Mouse (Mus musculus): Measurements from ENCODE around the gene Fdxr.
A peak's percentile ranks its signal among the peaks of the same experiment; 100 is the strongest.

The Fdxr gene

DNA sequence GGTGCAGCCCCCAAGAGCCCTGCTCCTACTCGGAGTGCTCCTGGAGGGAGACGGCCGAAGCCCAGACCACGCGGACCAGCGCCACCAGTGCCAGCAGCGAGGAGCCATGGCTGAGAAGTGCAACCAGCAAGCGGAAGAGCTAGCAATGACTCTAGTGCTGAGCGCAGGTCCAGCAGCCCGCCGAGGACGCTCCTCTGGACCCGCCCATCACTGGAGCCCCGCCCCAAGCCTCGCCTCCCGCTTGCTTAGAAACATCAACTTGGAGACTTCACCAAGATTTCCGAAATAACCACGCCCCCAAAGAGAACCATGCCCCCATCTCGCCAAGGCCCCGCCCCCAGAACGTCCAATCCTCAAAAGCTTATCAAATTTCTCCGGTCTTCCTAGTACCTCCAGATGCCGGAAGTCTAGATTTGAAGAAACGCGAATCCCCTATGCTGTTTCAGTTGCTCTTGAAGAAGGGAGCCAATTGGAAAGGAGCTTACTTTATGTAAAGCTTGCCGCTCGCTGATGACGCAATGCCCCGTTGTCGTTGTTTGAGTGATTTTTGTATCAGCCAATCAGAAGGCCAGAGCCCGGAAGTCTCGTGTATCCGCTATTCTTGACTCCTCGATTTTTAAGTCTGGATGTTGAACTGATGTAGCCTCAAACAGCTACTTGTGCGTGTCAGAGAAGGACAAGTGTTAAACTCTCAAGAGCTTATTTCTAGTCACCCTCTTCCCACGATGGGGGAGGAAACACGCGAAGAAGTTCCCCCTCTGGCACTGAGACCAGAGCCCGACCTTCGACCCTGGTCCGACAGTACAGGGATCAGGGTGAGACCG is at the start of gene Fdxr:
Gene Fdxr, minus strand, starts transcription at position 271 of the 824 bp plus-strand sequence.
- DNase-seq (ENCODE audit: low spot score) = peak; percentile 86

DNA sequence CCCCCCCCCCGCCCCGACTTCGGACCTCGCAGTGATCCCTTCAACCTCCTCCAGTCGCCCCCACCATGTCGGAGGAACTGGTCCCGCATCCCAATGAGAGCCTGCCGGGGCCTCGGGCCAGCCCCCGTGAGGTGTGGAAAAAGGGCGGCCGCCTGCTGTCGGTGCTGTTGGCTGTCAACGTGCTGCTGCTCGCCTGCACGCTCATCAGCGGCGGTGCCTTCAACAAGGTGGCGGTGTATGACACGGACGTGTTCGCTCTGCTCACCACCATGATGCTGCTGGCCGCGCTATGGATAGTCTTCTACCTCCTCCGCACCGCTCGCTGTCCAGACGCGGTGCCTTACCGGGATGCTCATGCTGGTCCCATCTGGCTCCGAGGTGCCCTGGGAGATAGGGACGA is 46.5 kb upstream of the Fdxr start:
- DNase-seq (ENCODE audit: low spot score) = no peak

DNA sequence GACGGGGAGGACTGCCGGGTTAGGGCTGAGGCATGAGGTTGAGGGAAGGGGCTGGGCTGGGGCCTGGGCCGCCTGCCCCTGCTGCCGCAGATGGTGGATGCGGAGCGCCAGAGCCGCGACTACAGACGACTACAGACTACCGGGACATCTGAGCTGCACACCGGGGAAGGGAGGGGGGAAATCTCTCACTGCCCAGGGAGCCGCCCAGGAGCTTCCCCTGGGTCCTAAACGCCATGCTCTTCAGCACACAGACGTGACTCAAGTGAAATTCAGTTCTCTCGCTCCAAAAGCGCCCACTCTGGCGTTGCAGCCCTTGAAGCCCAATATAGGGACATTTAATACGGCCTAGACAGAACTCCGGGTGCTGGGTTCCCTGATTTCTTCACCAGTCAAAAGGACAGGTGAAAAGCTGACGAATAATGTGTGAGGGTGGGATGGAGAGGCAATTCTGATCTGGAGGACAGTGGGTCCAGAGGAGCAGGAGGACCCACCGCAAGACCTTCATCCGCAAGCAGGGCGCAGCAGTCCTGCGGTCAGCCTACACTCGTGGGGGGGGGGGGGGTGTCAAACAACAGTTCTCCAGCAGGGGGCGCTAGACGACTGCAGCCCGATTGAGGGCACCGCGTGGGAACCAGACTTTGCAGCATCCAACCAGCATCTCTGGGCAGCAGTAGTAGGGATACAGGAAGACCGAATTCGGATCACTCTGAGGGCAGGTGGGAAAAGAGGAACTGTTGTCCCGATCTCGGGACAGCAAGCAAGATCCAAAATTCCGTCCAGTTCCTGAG is 45.2 kb upstream of the Fdxr start, which contains the start of gene Ush1g:
Gene Ush1g, minus strand, starts transcription at position 136 of the 788 bp plus-strand sequence.
- no peak for DNase-seq (ENCODE audit: low spot score)

DNA sequence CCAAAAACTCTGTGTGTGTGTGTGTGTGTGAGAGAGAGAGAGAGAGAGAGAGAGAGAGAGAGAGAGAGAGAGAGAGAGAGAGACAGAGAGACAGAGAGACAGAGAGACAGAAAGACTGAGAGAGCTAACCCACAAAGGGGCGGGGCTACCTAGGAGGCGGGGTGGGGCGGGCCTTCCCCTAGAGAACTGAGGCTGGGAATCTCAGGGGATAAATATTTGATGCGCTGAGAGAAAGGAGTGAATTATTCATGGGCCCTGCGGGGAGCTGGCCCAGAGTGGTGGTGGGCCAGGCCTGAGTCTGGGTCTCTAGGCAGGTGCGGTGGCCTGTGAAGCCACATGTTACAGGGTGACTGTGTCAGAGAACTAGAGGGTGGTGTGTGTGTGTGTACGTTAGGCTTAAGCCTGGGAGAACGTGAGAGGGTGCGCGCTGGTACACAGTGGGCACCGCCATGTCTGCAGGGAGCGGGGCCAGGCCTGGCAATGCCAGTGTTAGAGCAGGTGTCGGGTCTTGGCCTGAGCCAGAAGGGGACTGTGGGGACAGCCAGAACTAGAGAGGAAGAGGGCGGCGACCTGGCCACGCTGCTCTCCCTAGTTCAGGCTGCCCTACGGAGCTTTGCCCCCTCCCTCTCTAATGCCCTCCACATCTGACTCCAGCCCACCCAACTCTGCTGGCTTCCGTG is 43.0 kb upstream of the Fdxr start:
- DNase-seq (ENCODE audit: low spot score) = no peak

DNA sequence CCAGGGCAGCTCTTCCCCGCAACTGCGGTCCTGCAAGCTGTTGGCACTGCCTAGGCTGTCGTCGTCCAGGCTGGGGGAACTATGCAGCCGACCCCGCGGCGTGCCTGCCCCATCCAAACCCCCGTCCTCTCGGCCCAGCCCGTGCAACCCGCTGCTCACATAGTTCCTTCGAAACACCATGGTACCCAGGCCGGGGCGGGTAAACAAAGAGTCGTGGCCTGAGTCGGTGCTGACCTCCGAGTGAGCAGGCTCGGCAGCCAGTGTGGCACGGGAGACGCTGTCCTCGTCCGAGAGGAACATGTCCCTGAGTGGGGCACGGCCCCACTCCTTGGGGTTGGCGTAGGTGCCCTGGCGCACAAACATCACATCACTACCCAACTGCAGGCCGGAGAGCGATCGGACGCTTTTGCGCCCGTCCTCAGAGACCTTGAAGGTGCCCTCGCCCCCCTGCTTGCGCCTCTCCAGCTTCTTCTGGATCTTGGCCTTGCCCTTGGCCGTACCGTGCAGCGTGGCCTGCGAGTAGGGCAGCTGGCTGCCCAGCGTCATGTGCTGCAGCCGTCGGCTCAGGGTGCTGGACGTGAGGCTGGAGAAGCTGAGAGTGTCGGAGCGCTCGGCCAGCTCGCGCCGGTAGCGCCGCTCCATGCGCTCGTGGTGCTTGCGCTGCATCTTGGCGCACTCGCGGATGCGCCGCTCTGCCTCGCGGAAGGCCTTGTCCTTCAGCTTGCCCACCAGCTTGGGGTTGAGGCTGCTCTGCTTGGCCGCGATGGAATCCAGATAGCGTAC is 41.6 kb upstream of the Fdxr start:
- DNase-seq (ENCODE audit: low spot score) = no peak

DNA sequence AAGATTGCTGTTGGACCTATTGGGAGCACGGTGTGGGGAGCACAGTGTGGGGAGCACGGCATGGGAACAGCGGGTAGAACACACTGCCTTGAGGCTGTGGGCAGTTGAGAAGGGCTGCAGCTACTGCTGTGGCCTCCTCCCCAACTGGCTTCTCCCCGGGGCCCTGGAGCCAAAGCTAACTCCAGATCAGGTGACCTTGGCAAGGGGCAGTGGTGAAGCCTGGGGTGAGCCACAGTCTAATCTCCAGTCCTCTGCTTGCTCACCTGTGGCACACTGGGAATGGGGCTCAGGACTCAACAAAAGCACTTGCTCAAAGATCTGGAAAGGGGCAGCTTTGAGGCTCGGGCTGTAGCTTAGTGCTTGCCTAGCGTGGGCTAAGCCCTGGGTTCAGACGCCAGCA is 40.4 kb upstream of the Fdxr start:
- no peak for DNase-seq (ENCODE audit: low spot score)

DNA sequence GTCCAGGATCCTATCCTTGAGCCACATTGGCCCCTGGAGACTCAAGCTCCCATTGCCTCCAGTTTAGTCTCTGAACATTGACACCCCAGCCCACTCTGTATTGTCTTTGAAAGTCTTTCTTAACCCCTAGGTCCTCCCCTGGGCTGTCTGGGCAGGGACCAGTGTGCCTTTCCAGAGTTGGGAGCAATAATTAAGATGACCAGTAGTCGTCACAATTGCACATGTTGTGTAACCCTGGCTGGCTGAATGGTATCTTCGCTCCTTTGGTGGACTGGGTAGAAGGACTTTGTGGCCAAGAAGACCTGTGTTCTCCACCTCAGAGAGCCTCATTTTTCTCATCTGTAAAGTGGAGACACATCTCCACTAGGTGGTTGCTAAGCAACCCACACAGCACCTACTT is 37.4 kb upstream of the Fdxr start:
- no peak for DNase-seq (ENCODE audit: low spot score)

DNA sequence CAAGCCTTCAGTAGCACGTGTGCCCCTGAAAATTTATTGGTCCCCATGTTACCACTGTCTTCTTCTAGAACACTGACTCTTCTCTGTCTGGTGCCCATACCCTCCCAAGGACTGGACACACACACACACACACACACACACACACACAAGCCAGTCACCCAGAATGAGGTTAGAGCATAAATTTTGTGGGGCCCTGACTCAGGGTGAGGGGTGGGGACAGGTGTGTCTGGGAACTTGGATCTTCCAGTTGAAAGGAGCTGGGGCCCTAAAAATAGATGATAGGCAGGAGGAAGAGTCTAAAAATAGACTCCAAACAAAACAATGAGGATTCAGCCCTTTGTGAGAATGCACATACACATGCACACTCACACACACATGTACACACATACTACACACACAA is 31.9 kb upstream of the Fdxr start:
- DNase-seq (ENCODE audit: low spot score) = no peak

DNA sequence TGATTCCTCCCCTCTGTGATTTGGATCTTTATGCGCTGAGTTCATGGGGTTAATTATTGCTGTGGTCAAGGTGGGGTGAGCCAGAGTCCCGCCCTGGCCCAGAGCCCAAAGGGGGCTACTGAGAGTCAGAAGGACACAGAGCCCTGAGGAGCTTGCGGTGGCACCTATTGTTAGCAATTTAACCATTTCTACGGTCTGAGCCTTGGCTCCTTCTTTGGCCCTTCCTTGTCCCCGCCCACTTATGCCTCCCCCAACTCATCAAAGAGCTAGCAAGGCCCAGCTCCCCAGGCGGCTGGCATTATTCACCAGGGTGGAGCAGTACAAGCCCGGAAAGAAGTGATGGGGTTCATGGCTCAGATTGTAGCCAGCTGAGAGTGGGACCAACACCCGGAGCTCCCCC is 30.0 kb upstream of the Fdxr start, which contains the start of gene Otop2:
Gene Otop2, plus strand, starts transcription at position 301 of the 400 bp plus-strand sequence.
- DNase-seq (ENCODE audit: low spot score) = no peak

DNA sequence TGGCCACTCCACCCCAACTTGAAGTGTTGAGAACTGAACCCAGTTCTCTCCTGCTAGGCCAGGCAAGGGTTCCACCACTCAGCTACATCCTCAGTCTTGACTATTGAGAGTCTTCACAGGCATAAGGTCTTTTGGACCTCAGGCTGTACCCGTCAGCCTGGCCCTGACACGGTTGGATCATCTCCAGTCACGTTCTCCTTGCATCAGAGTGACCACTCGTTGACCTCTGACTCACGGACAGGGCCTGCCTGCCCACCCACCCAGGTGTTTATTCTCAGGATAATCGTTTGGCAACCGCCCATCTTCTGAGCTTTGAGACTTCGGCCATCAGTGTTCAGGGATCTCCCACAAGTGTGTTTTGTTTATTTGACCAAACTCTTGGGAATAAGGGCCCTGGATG is 26.3 kb upstream of the Fdxr start:
- no peak for DNase-seq (ENCODE audit: low spot score)

DNA sequence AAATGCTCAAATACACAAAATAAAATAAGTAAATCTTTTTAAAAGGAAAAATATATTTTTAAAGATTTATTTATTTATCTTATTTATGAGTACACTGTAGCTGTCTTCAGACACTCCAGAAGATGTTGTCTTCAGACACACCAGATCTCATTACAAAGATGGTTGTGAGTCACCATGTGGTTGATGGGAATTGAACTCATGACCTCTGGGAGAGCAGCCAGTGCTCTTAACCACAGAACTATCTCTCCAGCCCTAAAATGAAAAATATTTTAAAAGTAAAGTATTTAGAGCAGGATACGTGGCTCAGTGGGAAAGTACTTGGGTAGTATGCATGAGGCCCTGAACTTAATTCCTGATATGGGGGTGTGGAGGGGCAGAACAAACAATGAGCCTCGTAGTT is 24.5 kb upstream of the Fdxr start:
- no peak for DNase-seq (ENCODE audit: low spot score)

DNA sequence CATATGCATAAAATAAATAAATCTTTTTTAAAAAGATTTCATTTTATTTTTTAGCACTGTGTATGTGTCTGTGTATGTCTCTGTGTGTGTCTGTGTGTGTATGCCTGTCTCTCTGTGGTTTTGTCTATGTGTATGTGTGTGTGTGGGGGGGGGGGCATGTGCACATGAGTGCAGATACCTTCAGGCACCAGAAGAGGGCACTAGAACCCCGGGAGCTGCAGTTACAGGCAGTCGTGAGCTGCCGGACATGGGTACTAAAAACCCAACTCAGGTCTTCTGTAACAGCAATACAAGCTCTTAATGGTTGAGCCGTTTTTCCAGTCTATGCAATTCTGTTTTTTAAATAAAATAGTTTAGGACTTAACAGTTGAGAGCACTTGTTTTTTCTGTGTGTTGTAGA is 23.9 kb upstream of the Fdxr start:
- no peak for DNase-seq (ENCODE audit: low spot score)

DNA sequence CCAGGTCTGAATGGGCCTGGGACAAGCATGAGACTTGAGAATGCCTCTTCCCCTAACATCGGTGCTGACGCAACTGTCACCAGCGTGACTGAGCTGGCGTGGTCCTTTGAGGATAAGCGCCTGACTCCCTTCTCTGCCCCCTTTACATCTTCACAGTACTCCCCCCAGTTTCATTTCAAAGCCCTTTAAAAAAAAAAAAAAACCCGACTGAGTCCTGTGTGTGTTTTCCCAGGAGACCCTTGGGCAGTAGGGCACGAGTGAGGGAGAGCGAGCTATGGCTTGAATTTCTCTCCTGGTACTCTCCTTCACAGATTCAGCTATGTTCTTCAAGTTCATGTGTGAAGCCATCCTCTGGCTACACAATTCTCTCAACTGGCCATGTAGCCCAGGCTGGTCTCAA is 21.3 kb upstream of the Fdxr start:
- no peak for DNase-seq (ENCODE audit: low spot score)

DNA sequence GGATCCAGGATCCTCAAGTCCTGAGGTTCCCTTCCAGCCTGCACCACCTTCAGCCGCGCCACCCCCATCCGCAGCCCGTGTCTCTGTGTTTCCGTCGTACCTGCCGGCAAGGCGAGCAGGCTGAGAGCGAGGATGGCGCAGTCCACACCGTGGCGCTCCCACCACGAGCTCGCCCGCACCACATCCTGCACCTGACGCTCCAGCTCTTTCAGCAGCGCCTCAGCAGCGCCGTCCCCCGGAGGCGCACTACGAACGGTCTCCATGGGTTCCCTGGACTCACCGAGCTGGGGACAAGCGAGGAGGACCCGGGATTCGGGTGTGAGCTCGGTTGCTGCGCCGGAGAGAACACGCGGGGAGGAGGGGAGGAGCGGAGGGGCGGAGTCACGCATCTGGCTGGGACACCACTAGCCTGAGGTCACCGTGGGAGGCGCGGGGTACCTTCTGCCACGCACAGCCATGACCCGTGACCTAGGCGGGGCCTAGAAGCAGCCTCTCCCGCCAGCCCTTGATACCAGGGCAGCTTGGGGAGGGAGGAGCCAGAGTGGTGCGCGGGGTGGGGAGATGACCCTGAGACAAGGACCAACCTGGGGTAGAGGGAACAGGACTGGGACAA is 20.5 kb upstream of the Fdxr start, which contains the start of gene Fads6:
Gene Fads6, minus strand, starts transcription at position 450 of the 613 bp plus-strand sequence.
- no peak for DNase-seq (ENCODE audit: low spot score)

DNA sequence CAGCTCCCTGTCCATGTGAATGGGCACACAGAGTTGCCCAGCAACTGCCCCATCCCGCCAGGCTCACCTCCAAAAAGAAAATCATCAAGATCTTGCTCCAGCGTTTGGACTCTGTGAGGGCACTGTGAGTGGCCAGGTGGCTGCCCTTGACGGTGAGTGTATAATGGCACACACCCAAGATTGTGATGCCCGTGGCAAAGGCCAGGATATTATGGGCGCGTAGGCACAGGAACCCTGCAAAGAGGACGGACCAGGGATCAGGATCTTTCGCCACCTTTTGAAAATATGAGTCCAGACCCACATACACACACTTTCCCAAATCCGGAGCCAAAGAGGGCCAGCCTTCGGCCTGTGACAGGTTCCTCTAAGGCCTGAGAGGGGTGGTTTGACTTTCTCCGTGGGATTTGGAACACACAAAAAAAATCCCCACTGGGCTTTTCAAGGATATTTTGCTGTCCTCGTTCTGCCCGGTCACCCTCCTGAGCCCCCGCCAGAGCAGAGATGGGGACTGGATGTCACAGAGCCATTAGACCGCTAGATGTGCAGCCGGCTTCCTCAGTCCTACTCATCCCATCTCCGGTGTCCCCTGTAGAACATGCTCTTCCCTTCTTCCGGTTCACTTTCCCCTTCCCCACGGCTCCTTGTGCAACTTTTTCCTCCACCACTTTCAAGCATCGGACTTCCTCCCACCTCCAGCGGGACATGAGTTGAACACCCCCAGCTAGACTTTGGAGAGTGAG is 19.8 kb upstream of the Fdxr start:
- DNase-seq (ENCODE audit: low spot score) = no peak

DNA sequence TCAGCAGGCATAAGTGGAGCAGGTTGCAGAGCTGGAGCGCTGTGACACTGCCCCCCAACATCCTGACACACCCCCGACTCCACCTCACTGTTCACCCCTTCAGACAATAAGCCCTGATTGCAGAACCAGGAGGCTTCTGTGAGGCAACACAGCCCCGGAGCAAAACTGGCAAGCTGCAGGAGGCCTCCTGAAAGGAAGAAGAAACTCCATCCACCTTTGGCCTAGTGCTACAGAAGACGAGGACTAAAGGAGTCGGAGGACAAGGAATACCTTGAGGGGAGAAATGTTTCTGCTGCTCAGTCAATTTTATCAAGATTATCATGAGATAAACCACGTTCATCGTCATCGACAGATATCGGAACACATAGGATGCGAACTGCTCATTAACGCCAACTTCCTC is 19.1 kb upstream of the Fdxr start:
- no peak for DNase-seq (ENCODE audit: low spot score)

DNA sequence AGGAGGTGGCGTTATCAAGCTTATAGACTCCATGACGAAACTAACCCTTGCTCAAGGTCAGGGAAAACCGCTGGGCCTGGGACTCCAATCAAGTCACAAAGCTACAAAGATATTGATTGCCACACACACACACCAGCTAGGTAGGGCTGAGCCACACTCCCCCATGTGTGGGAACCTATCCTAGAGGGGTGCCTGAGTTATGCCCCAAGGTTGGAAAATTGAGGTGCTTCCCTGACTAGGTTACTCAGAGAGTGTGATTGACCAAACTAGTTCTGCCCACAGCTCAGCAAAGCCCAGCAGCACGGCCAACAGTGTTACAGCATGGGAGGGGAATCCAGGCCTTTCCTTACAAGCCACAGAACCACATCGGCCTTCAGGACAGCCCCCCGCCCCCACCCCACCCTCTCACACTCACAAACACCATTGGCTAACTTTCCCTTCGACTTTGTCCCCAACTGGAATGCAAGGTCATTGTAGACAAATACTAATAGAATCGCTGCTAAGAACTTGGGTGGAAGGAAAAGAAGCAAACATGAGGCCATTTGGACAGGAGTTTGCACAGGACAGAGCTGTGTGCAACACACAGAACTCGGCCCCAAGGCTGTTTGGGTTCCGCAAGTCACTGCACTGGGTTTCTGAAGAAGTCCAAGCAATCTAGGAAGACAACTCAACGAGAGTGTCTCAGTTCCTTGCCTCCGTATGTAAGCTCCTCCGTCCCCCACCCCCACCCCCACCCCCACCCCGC is 16.0 kb upstream of the Fdxr start:
- no peak for DNase-seq (ENCODE audit: low spot score)

DNA sequence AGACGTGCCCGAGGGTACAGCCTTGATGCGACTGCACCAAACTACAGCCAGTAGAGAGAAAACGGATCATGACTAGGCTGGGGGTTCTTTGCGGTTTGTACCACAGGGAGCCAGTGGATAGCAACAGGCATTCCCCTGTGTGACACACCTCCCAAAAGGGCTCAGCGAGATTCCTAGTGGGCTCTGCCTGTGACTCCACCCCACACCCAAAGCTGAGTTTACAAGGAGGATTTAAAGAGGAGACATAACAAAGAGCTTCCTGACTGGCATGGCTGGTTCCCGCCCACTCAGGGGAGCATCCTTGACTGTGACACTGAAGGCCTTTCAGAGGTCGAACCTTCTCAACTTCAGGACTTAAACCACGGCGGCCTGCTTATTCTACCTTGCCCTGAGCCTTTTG is 14.7 kb upstream of the Fdxr start:
- DNase-seq (ENCODE audit: low spot score) = no peak

DNA sequence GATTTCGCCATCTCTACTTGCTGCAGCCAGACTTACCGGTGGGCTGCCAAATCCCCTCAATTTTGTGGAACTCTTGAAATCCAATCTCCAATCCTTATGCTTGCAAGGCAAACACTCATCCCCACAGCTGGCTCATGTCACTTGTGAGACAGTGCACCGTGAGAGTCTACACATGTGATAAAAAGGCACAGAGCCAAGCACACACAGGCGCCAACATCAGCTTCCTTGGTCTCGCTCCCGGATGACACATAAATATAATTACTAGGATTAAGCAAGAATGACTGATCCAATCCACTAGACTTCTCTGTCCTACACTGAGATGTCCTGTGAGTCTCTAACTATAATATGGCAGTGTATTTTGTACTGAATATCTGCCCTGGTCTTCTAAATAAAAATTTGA is 14.1 kb upstream of the Fdxr start:
- DNase-seq (ENCODE audit: low spot score) = no peak

DNA sequence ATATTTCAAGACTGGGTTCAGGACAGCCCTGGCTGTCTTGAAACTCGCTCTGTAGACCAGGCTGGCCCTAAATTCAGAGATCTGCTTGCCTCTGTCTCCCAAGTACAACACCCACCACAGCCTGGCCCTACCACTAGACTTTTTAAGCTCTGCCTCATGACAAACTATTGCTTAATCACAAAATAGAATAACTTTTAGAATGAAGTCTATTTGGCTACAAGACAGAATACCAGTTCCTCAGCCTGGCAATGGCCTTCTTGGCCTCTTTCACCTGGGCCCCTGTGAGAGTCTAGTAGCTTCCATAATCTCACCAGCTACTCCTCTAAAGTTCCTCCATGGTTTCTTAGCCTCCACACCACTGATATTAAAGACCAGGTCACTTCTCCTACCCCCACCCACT is 13.5 kb upstream of the Fdxr start:
- no peak for DNase-seq (ENCODE audit: low spot score)
